Mouse (Mus musculus) adrenal gland, postnatal 25 days (tissue): ENCODE data around the gene F8. TPM values are rescaled to one million over a fixed set of nuclear protein-coding genes. Genes with fewer than 3 reads are reported as not detected.
"Not testable (repeated sequence)": the region's sequence is repeated elsewhere in the genome, so short reads cannot be mapped to it uniquely, and the experiment has no call there.

Experiments
- DNase-seq: peaks from one replicate; pipeline ENCODE4 v3.0.0; 2021; ENCODE audit warnings: mixed read lengths
- long read RNA-seq: library from polyadenylated mRNA; stranded (forward); transcript quantifications from one replicate; pipeline ENCODE4 v2.0.0, GENCODE M21; 2021
- total RNA-seq: library from RNA; stranded (reverse); gene quantifications from 2 replicates; pipeline ENCODE4 v1.2.3, GENCODE M21; 2021

Gene F8
- 6.8 and 9.9 TPM in 2 replicates for total RNA-seq
- long read RNA-seq, partial matches to known transcripts: 1 of 1 reads
- long read RNA-seq, other reads (novel, unspliced or antisense): 0 of 1 reads

DNA sequence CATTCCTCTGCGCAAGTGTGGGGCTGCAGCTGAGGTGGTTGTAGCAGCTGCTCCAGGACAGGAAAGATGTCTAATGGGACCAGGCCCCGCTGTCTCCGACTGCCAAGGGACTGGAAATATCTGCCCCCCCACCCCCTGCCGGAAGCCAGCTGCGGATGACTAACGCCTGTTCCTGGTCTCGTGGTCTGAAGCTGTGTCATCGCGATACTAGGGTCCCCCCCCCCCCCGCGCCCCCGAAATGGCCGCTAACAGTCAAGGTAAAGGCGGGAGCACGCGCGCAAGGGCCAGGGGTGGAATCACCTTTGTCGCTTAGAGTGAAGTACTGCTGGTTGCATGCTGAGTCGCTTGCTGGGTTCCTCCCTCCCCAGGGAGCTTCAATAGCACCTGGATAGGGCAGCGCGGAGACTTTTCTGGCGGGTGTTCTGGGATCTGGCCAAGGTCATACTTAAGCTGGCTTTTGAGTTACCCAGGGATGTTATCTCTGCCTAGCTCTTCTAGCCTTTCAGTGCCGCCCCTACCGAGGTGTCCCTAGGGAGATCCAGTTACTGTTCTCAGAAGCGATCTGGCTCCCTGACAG, at the start of gene F8, which contains the start of gene Fundc2:
Gene F8, minus strand, starts transcription at position 421 of the 577 bp plus-strand sequence.
Gene Fundc2, plus strand, starts transcription at position 205 of the 577 bp plus-strand sequence.
- peak; percentile 71 for DNase-seq

DNA sequence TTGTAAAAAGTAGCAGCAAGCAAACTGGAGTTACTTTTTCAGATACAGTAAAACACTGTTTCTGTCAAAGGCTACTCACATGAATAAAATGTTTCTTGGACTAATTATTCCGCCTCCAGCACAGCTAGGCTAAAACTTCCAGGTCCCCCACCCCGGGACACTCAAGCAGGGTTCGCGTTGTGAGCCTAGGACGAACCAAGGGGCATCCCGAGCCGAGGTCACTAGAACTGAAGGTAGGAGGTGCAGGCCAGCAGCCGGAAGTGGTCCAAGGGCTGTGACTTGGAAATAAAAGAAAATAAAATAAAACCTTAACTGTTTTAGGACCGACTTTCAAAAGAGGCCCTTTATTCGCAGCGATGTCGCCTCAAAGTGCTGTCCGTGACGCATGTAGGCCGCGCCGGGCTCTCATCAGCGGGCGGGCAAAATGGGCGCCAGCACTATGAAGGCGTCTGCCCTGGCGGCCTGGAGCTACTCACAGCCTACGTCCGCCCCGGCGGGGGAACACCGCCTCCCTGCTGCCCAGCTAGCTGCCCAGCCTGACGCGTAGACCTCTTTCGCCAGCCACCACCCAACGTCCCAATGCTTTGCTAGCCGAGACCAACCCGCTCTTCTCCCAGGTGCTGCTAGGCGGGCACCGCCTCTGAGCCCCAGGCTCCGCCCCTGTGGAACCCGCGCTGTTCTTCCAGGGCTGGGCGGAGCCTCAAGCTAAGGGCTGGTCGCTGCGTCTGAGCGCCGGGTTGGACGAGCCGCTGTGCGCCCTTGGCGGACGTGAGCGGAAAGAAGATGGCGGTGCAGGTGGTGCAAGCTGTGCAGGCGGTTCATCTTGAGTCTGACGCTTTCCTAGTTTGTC, 33.7 kb upstream of the F8 start, which contains the start of the genes Cmc4, Mtcp1 and Brcc3:
Gene Cmc4, minus strand, starts transcription at position 649 of the 850 bp plus-strand sequence.
Gene Mtcp1, minus strand, starts transcription at position 653 of the 850 bp plus-strand sequence.
Gene Brcc3, plus strand, starts transcription at position 693 of the 850 bp plus-strand sequence.
- peak; percentile 83 for DNase-seq

DNA sequence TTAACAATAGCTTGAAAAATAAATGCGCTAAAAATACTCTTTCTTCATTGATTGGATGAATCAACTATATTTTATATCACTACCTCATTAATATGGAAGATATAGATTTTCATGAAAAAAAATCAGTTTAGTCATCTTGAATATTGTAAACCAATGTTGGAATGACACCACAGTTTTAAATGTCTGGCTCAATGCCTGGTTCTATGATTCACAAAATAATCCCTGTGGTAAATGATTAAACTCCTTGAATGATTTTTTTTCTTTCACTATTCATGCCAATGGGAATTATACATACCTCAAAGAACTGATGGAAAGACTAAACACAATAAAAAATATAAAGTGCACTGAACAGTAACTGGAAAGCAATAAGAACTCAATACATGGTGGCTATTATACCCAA, 27.3 kb upstream of the F8 start:
- no peak for DNase-seq

DNA sequence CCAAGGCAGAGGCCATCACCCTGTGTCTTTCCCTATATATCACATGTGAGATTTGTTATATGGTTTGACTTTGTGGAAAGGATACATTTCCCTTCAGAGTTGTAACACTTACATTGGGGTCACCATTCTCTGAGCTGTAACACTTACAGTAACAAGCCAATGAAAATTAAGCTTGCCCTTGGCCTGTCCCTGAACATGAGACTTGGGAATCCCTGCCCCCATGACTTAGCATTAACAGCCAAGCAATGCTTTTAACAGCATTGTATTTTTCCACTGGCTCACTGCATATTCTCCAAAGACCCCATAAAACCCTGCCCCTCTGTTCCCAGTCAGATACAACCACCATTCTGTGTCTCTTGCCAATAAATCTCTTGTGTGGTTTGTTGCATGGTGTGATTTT, 20.9 kb upstream of the F8 start:
- DNase-seq: no peak

DNA sequence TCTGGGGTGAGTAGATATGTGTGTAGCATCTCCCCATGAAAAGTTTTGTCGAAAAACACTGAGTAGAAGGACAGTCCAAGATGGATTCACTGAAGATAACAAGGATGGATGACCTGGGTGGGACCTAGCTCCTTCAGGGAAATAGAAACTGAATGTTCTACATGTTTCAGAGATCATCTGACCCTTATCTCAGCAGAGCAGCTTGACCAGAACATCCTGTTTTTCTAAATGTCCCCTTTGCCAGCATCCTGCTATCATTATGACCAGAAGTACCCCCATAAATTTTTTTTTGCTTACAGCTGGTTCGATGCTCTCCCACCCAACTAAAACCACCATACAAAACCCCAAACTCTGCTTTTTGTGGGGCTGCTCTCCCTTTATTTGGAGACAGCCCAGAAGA, 20.3 kb upstream of the F8 start:
- DNase-seq: no peak

DNA sequence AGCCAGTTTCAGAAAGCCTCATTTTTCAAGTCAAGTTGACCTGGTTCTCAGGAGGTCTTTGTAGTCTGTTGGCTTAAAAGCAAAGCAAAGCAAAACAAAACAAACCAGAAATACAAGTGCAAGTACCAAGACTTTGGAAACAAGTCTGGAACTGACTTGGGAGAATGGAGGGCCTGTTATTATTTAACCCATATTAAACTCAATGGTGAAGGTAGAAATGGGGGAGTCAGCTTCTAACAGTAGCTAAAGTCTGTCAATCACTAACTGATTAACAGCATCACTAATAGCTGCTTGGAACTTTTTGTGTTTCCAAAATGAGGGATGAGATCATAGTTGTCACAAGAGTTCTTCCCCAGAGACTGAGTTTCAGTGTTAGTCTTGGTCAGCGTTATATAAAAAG, 17.1 kb upstream of the F8 start:
- DNase-seq: no peak

DNA sequence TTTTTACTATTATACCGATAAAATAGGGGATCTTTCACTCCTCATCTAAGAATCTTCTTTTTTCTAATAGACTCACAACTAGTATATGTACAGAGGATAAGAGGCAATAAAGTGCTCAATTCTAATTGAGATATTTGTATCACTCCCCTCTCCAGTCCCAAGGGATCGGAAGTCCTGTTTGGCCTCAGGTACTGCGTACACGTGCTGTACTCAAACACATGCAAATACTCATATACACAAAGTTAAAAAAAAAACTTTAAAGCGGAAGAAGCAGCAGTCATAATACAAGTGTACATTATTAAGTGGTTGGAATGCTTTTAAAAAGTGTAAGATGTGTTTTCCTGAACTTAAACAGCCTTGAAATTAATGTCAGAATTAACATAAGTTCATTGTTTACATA, 716 bp downstream of the F8 start:
- DNase-seq: no peak

DNA sequence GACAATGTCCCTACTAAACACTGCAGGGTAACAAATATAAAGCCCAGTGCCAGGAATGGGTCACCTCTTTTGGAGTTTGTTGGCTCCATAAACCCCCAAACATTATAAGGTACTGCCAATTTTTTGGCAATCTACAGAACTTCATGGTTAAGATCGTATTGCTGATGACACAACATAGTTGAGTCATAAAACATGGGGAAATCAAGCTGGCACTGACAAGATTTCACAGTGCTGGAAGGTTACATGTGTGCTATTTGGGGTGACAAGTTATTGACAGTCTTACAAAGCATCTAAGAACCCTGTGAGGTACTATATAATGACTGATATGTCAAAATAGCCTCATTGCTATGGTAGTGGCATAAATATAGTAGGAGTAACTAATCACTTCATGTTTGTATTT, 1.2 kb downstream of the F8 start:
- no peak for DNase-seq

DNA sequence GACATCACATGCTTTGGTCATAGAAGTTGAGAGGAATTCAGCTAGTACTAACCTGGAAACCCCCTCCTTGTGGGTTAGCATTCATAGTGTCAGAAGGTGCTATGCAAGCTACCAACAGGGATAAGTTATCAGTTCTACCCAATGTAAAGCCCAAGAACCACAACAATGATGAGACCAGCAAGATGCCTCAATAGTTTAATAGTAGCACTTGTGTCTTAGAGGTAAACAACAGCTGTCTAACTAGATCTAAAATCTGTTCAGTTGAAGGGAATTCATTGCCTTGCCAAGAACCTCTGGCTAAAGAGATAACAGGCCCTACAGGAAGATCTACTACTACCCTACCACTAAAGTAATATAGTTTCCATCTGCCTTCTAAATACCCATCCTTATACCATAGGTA, 5.6 kb downstream of the F8 start:
- no peak for DNase-seq

DNA sequence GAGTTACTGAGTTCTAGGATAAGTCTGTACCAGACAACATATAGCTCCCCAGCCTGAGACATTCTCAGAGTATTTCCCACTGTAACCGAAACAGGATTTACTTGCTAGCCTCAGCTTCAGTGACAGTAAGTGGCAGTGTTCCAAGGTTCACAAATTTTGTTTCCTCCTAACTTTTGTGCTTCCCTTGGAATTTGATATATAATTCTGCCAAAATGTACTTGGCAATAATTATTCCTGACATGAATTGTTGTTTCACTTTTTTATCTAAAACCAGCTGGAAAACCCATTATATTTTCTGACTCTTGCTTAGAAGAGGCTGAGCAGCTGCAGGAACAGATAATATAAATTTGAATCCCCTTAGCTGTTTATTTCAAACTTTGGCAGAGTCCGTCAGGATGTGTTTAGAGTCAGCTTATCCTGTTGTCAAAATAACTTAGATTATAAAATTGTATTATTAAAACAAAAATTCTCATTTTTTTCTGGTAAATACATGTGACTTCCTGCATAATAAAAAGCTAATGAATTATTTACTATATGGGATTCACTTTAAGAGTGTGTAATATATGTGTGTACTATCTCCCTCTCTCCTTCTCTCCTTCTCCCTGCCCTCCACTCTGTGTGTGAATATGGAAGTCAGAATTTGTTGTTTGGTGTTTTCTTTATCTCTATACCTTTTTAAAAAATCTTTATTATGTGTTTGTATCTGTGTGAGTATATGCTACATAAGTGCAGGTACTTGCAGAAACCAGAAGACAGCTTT, 9.6 kb downstream of the F8 start:
- DNase-seq: no peak

DNA sequence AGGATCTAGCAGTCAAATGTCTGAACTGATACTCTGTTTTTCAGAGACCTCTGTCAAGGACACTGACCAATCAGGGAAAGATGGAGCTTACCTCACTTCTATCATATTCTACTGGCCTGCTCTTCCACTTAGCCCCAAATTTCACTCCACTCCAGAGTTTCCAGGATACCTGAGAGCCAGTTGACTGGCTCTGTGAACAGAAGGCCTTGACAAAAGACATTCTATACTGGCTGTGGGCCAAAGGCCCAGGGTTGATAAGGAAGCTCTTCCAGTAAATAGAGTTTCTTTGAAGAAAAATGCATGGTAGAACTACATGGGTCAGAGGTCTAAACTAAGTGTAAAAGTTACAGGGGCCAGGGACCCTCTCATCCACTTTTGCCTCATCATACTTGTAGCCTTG, 12.2 kb downstream of the F8 start:
- peak; percentile 9 for DNase-seq

DNA sequence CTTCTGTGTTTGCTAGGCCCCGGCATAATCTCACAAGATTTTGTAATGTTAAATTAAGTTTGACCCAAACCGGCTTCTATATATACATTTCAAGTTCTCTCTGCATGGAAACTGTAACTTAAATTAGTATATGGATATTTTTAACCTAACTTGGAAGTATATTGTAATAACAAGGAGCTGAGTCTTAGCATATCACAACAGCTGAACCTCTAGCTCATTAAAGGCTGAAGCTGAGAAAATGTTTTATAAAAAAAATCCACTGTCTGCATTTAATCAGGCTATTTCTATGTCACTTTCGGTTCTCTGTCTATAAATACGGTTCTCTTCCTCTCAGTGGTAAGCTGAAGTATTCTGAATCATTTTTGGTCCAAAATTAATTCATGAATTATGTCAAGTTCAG, 58.9 kb downstream of the F8 start:
- no peak for DNase-seq

DNA sequence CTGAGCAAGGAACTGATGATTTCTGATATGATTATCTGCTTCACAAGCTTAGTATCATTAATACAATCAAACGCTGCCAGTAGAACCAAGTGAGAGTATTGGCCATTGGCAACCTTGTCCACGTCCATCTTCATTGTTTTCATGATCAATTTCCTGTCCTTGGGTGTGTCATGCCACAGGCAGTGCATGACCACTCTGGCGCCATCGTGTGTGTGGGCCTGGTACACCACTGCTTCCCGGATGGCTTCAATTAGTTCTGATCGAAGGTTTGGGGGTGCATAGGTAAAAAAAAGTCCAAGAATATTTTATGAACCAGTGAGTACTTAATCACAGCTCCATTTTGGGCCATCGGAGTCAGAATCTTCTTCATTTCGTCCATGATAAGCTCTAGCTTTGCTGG, 110.7 kb downstream of the F8 start:
- DNase-seq: no peak

DNA sequence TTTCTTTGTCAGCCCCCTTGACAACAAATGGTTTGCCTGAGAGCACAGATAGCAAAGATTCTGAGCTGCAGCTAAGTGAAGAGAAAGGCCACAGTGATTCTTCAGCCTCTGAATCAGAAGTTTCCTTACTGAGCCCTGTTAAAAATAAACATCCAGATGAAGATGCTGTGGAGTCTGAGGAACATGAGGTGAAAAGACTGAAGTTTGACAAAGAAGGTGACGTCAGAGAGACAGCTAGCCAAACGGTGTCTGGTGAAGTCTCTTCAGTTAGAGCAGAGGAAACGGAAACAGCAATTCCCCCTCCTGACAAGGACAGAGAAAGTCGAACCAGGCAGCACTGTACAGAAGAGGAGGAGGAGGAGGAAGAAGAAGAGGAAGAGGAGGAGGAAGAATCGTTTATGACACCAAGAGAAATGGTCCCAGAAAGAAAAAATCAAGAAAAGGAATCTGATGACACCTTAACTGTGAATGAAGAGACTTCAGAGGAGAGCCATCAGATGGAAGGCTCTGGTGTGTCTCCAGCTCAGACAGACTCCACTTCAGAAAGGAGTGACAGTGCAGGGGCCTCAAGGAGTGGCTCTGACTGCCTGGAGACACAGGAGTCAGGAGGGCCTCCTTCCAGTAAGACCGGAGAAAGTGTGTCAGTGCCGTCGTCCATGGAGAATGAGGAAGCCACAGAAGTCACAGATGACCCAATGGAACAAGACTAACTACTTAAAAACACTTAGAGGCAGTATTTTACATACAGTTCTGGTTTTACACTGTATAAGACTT, 148.6 kb downstream of the F8 start:
- DNase-seq: not testable (repeated sequence)

DNA sequence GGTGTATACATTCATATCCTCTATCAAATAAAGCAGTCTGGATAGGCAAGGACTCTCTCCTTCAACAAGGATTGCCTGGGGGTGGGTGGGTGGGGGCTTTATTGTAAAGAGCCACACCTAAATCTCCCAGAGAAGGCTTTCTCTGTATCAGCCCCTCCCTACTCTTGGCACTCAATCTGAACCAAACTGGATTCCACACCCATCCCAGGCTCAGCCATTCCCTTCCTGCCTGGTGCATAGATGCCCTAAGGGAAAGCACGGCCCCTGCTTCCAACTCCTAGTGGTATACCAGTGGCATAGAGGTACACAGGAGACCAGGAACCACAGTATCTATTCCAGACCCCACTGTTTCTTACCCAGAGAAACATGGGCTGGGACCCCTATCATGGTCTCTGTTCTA, 151.0 kb downstream of the F8 start:
- no peak for DNase-seq

DNA sequence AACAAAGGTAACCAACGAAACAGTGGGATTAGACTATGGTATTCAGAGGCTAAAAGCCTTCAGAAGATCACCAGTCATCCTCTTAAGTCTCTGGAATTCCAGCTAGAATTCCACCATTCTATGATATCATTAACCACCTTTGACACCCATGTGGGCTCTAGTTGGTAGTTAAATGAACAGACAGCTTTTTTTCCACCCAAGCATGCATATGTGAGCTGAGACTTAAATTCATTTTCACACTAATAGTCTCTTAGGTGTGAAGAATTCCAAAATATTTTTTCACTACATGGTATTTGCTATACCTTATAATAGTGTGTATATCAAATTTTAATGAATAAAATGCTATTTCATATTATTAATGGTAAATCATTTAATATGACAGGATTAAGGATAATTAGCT, 218.7 kb downstream of the F8 start, which contains the start of gene Smim9:
Gene Smim9, minus strand, starts transcription at position 101 of the 400 bp plus-strand sequence.
- no peak for DNase-seq

DNA sequence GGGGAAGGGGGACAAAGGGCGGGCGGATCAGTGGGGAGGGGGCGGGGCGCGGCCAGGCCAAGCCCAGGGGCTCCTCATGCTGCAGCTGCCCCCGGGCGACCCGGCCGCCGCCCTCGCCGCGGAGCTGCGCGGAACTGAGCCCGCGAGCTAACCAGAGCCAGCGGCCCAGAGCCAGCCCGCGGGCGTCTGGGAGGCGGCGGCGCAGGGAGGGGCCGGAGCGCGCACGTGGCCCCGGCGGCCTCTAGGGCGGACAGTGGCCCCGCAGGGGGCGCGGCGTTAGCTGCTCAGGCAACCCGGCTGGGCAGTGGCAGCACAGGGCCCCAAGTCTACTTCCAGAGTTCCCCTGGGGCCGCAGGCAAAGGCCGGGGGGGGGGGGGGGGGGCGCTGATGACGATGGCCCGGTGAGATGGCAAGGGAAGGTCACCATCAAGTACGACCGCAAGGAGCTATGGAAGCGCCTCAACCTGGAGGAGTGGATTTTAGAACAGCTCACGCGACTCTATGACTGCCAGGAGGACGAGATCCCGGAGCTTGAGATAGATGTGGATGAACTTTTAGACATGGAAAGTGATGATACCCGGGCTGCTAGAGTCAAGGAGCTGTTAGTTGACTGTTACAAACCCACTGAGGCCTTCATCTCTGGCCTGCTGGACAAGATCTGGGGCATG, 226.7 kb downstream of the F8 start:
- peak; percentile 49 for DNase-seq

DNA sequence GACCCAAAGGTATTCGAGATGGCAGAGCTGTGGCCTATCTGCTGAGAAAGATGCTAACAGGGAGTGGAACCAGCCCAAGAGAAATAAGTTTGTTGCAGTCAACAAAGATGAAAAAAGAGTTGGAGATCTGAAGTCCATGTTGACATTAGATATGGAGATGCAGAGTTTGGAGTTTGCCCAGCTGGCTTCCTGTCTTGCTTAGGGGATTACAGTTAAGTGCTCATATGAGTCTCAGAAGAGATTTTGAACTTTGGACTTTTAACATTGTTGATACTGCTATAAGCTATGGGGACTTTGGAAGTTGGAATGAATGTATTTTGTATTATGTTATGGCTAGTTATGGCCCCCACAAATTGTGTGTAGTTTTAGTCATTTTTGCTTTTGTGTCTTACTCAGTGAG, 230.2 kb downstream of the F8 start:
- no peak for DNase-seq

DNA sequence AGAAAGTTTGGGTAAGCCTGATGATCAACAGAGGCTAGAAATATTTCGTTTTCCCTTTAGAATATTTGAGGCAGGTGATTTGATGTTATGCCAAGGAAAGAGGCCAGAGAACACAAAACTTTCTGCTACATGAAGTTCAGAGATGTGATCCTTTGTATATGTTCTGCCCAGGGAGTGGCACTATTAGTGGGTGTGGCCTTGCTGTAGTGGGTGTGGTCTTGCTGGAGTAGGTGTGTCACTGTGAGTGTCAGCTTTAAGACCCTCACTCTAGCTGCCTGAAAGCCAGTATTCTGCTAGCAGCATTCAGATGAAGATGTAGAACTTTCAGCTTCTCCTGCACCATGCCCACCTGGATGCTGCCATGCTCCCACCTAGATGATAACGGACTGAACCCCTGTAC, 232.1 kb downstream of the F8 start:
- no peak for DNase-seq

DNA sequence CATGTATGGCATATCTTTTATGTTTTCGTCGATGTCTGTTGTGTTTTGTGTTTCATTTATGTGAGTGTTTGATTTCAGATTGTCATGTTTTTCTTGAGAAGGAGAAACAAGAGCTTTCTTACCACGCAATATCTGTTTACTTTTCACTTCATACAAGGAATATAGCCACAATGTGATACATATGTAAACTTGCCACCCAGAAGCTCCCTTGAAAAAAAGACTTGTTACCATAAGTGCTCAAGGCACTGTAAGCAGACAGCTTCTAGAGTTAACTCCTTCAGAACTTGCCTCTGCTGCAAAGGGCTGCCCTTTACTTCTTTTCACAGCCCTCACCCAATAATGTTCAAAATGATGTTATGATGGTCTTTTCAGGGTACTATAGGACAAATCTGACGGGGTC, 234.0 kb downstream of the F8 start:
- no peak for DNase-seq

DNA sequence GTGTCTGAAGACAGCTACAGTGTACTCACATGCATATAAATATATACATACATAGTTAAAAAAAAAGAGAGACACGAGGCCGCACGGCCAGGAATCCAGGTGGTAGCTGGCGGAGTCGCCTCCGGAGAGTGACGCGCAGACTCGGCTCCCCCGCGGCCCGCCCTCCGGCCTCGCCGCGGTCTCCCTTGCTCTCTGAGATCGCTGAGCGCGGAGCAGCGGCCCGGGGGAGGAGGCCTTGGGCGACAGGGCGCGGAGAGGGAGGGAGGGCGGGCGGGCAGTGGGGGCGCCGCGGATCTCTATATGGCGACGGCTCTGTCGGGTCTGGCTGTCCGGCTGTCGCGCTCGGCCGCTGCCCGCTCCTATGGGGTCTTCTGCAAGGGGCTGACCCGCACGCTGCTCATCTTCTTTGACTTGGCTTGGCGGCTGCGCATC, 239.3 kb downstream of the F8 start:
- peak; percentile 31 for DNase-seq
